In the genomic region with DNA sequence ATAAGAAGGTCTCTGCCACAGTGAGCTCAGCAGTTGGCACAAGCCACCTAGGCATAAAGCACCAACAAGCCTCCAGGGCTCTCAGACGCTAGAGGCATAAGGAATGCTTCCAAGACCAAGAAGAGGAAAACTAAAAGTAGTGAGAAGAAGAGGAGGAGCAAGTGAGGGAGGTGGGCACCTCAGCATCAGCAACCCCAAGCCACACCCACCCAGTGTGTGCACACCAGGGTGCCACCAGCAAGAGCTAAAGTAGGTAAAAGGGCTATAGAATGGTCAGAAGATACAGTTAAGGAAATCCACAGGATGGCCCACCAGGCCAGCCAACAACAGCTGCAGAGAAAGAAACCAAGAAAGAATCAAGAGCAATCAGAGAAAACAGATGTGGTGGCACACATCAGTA, we compare ENCODE assay signal across 17 mouse cellular contexts.
"Had no signal": no experiment of that assay in that cellular context is flagged by ENCODE, and none has a peak within 500 bp of the region (broad histone marks: within the 10 kb centered on the region; RNA-seq: fewer than 3 reads in every experiment).

No protein-coding gene starts in this region.

- H3K4me3 ChIP-seq: limb, embryonic 10.5 days; lung, embryonic 15.5 days; megakaryocyte, embryonic 14.5 days; midbrain, embryonic 12.5 days; neural tube, embryonic 13.5 days; stomach, embryonic 15.5 days had no signal

- H3K27ac ChIP-seq: kidney, postnatal 0 days; limb, embryonic 10.5 days; lung, embryonic 15.5 days; macrophage; midbrain, embryonic 12.5 days; neural tube, embryonic 13.5 days; stomach, embryonic 15.5 days had no signal

- DNase-seq: kidney, adult 11 months; kidney, adult 9 months; kidney, postnatal 36 days; lung, postnatal 14 days; right cerebral cortex, postnatal 14 days; thymus, adult 2 months; thymus, postnatal 25 days had no signal

- H3K9ac ChIP-seq: lung, embryonic 15.5 days; midbrain, embryonic 12.5 days; neural tube, embryonic 13.5 days; stomach, embryonic 15.5 days had no signal

- H3K4me1 ChIP-seq: limb, embryonic 10.5 days; lung, embryonic 15.5 days; midbrain, embryonic 12.5 days; neural tube, embryonic 13.5 days; stomach, embryonic 15.5 days had no signal

- H3K4me2 ChIP-seq: lung, embryonic 15.5 days; midbrain, embryonic 12.5 days; neural tube, embryonic 13.5 days; stomach, embryonic 15.5 days had no signal

- H3K9me3 ChIP-seq: limb, embryonic 10.5 days; lung, embryonic 15.5 days; megakaryocyte, embryonic 14.5 days; midbrain, embryonic 12.5 days; neural tube, embryonic 13.5 days; stomach, embryonic 15.5 days had no signal

- H3K27me3 ChIP-seq: lung, embryonic 15.5 days; megakaryocyte, embryonic 14.5 days; midbrain, embryonic 12.5 days; neural tube, embryonic 13.5 days; stomach, embryonic 15.5 days had no signal

- ATAC-seq: inflammation-experienced regulatory T-cells, adult 6 months; midbrain, embryonic 16.5 days had no signal
